Mouse (Mus musculus) forebrain, embryonic 10.5 days (tissue): ENCODE measurements around the gene Ppp1r3g. TPM values are rescaled to one million over a fixed set of nuclear protein-coding genes. Genes with fewer than 3 reads are reported as not detected.

Experiments
- DNase-seq: peaks from one replicate; pipeline ENCODE4 v3.0.0-alpha.2; 2017; ENCODE audit warnings: low spot score; ENCODE audit errors: extremely low spot score
- H3K27ac ChIP-seq: fragments of 300-500 bp; sonication (generic); 2 replicates; pipeline ENCODE4 v1.5.1; 2016; ENCODE audit warnings: mild to moderate bottlenecking
- H3K27me3 ChIP-seq: fragments of 300-500 bp; sonication (generic); 2 replicates; pipeline ENCODE4 v1.6.1; 2016; ENCODE audit warnings: mild to moderate bottlenecking; ENCODE audit not compliant: poor library complexity, severe bottlenecking
- H3K36me3 ChIP-seq: fragments of 300-500 bp; sonication (generic); replicated peaks from 2 replicates; pipeline ENCODE4 v1.6.1; 2016; ENCODE audit warnings: mild to moderate bottlenecking, moderate library complexity
- H3K4me1 ChIP-seq: fragments of 300-500 bp; sonication (generic); 2 replicates; pipeline ENCODE4 v1.6.1; 2016
- H3K4me3 ChIP-seq: fragments of 300-500 bp; sonication (generic); 2 replicates; pipeline ENCODE4 v1.5.1; 2016; ENCODE audit warnings: mild to moderate bottlenecking, moderate library complexity
- H3K9me3 ChIP-seq: fragments of 300-500 bp; sonication (generic); 2 replicates; pipeline ENCODE4 v1.6.1; 2016; ENCODE audit warnings: mild to moderate bottlenecking, moderate library complexity
- WGBS: fragments of 180-500 bp; shearing (Covaris S2); methylation state at CpG from one replicate; pipeline ENCODE4 v1.1.7; 2016; 5-methylcytosine and 5-hydroxymethylcytosine counted together
- polyA plus RNA-seq: library from polyadenylated mRNA; unstranded; fragments of >200 nt; fragmentation: Nextera tagmentation; extraction: Ambion mirVana; gene quantifications from 2 replicates; pipeline ENCODE4 v1.2.1, GENCODE M21; 2016

Ppp1r3g gene
- polyA plus RNA-seq, 1 experiment from 2014 or later: 3.6 TPM

GRCm38 (mm10) chr13:36000798-36001197, 42.2 kb downstream of the Ppp1r3g start:
- no peak overlapping the region for H3K4me3 ChIP-seq
- no peak overlapping the region for H3K27ac ChIP-seq
- 89% methylated on average over 1 of the region's 1 CpGs for WGBS
- H3K27me3 ChIP-seq: no peaks in the 10 kb centered on the region
- no peaks in the 10 kb centered on the region; the same call in 1 of the 2 replicates for H3K36me3 ChIP-seq
- H3K9me3 ChIP-seq: no peaks in the 10 kb centered on the region
- peaks cover 5% of the 10 kb centered on the region for H3K4me1 ChIP-seq
- DNase-seq: no peak

DNA sequence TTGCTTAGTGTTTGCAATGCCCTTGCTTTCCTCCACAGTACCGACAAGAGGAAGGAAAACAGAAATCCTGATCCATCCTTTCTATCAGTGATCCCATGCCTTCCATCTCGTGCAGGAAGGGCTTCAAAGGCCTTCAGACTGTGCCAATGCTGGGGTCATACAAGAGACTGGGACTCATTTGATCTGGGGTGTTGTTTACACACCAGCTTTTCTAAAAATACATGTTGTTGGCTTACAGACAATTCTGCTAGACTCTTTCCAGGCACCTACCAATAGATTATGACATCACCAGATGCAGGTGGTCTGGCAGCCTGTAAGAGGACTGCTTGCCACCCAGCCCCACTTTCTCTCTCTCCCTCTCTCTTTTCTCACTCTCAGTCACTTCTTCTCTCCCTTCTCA, 51.3 kb downstream of the Ppp1r3g start:
- 92% methylated on average over 2 of the region's 2 CpGs for WGBS
- Histone ChIP-seq H3K4me1 (no peaks in the 10 kb centered on the region), H3K27me3 (no peaks in the 10 kb centered on the region), H3K4me3 (no peak overlapping the region), H3K36me3 (no peaks in the 10 kb centered on the region), H3K27ac (no peak overlapping the region), H3K9me3 (no peaks in the 10 kb centered on the region)
- no peak for DNase-seq

- H3K27me3 ChIP-seq: no peaks in the 10 kb centered on the region
- no peaks in the 10 kb centered on the region for H3K4me1 ChIP-seq
- WGBS: 84% methylated on average over 3 of the region's 3 CpGs
- no peak overlapping the region for H3K4me3 ChIP-seq
- no peaks in the 10 kb centered on the region for H3K36me3 ChIP-seq
- no peak overlapping the region for H3K27ac ChIP-seq
- DNase-seq: no peak
- H3K9me3 ChIP-seq: no peaks in the 10 kb centered on the region
Observed at GRCm38 (mm10) chr13:36015636-36016035, 57.0 kb downstream of the Ppp1r3g start.

DNA sequence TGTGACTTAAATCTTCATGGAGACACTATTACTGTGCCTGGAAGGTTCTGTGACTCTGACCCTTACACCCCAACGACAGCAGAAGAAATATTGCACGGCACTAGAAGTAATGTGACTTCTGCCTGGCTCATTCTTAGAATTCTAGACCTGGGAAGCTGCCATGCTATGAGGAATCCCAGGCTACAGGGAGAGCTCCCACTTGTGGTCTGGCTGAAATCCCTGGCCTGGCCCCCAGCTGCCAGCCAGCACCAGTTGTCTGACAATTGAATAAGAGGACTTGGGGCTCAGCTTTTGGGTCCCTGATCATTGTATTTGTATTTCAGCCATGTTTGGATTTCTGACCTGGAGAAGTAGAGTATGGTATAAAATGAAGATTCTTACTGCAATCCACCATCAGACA, 59.4 kb downstream of the Ppp1r3g start:
- no peak overlapping the region for H3K27ac ChIP-seq
- no peak overlapping the region for H3K4me3 ChIP-seq
- no peak for DNase-seq
- no peaks in the 10 kb centered on the region for H3K36me3 ChIP-seq
- H3K27me3 ChIP-seq: no peaks in the 10 kb centered on the region
- WGBS: 77% methylated on average over 2 of the region's 2 CpGs
- no peaks in the 10 kb centered on the region for H3K4me1 ChIP-seq
- H3K9me3 ChIP-seq: no peaks in the 10 kb centered on the region

GRCm38 (mm10) chr13:36019309-36020274, 61.0 kb downstream of the Ppp1r3g start:
- Histone ChIP-seq H3K36me3 (no peaks in the 10 kb centered on the region), H3K27me3 (no peaks in the 10 kb centered on the region), H3K27ac (no peak overlapping the region), H3K4me3 (no peak overlapping the region), H3K4me1 (no peaks in the 10 kb centered on the region), H3K9me3 (no peaks in the 10 kb centered on the region)
- 72% methylated on average over 10 of the region's 10 CpGs for WGBS
- DNase-seq: peak; percentile 21

Other genes with a start within 250 kb of the Ppp1r3g start
- gene Rpp40, start 52.5 kb upstream of the Ppp1r3g start, polyA plus RNA-seq: 26.8 and 29.4 TPM in 2 replicates
- gene Fars2, start 158.6 kb downstream of the Ppp1r3g start, polyA plus RNA-seq: 24.1 and 26.5 TPM in 2 replicates
- gene Lyrm4, start 158.7 kb downstream of the Ppp1r3g start, polyA plus RNA-seq: 23.4 and 24.4 TPM in 2 replicates